Mouse (Mus musculus) lung, adult 2 months (tissue): Measurements from ENCODE around the gene Maf. TPM values are rescaled to one million over a fixed set of nuclear protein-coding genes. Genes with fewer than 3 reads are reported as not detected.

Source experiments
- DNase-seq: peaks from one replicate; pipeline ENCODE4 v3.0.0; 2022
- H3K4me1 ChIP-seq: fragments of 200-500 bp; 2 replicates; pipeline ENCODE4 v1.6.1; 2011; ENCODE audit warnings: low read length; ENCODE audit not compliant: control insufficient read depth, insufficient read depth
- H3K4me3 ChIP-seq: fragments of 200-500 bp; replicated peaks from 2 replicates; pipeline ENCODE3; 2011; ENCODE audit warnings: low read depth, mild to moderate bottlenecking, control low read depth, low read length; ENCODE audit errors: extremely low read depth
- CTCF ChIP-seq: fragments of 200-500 bp; IDR thresholded peaks from 2 replicates; pipeline ENCODE4 v1.5.1; 2011; ENCODE audit warnings: mild to moderate bottlenecking, low read length, control low read depth; ENCODE audit not compliant: insufficient read depth
- POLR2A ChIP-seq: fragments of 200-500 bp; IDR thresholded peaks from 2 replicates; pipeline ENCODE4 v1.6.1; 2011; ENCODE audit warnings: low read depth, mild to moderate bottlenecking, control low read depth, low read length, borderline replicate concordance; ENCODE audit errors: extremely low read depth
- WGBS: fragments of 180-500 bp; shearing (Covaris S2); methylation state at CpG from one replicate; pipeline ENCODE4 v1.1.7; 2018; 5-methylcytosine and 5-hydroxymethylcytosine counted together
- polyA plus RNA-seq: library from polyadenylated mRNA; depleted of rRNA; stranded (reverse); fragments of >200 nt; gene quantifications from 2 replicates; pipeline ENCODE4 v1.2.3, GENCODE M21; 2012

Maf gene
- polyA plus RNA-seq, 1 experiment = 9.0 TPM

DNA sequence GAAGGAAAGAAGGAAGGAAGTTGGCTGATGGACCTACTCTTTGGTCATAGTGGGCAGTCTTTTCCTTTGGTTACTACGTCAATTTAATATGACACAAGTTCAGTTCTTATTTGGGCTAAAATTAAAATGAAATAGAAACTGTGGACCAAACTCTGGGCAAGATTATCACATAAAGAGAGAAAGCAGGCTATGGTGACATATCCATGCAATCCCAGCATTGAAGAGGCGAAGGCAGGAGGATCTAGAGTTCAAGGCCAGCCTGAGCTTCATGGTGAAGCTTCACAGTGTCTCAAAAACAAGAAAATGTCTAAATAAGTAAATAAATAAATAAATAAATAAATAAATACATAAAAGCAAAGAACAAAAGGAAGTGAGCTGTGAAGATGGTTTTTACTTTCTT is 42.7 kb downstream of the Maf start:
- TF ChIP-seq POLR2A (no peak), CTCF (no peak)
- no peak overlapping the region for H3K4me3 ChIP-seq
- no peaks in the 10 kb centered on the region for H3K4me1 ChIP-seq
- DNase-seq = no peak
- 85% methylated on average over 2 of the region's 2 CpGs for WGBS

DNA sequence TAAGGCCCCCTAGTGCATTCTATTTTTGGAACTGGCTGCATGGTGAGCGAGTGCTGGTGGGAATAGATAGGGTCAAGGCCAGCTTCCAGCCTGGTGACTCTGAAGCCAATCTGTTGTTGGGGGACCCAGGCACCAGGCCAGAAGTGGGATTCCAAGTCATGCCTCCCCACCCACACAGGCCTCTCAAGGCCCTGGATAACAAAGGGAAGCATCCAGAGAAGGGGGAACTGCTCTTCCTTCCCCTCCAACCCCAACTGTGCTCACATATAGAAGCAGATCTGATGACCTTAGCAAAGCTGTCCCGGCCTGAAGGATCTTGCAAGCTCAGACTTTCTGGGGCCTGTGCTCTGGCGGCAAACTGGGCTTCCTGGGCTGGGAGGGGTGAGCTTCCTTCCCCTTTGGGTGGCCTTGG is 57.5 kb downstream of the Maf start:
- no peak for TF ChIP-seq CTCF
- no peak for TF ChIP-seq POLR2A
- Histone ChIP-seq H3K4me3 (no peak overlapping the region), H3K4me1 (no peaks in the 10 kb centered on the region)
- WGBS = 29% methylated on average over 3 of the region's 3 CpGs
- no peak for DNase-seq

DNA sequence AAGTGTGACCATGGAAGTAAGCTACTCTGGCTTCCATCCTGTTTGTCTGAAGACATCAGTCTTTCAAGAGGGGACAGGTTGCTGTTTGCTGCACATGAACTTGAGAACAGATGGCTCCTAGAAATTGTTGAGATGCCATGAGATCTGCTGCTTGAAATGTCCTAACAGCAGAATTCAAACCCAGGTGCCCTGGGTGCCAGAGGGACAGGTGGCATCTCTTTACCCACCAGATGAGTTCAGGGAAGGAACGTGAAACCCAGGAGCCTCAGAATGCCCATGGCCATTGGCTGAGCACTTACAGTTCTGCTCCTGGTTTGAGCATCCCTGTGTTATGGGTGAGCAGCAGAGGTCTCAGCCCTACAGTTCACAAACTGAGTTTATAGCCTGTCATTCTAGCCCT is 62.5 kb downstream of the Maf start:
- Histone ChIP-seq H3K4me1 (no peaks in the 10 kb centered on the region), H3K4me3 (no peak overlapping the region)
- 70% methylated on average over 1 of the region's 1 CpGs for WGBS
- no peak for DNase-seq
- TF ChIP-seq POLR2A (no peak), CTCF (no peak)

DNA sequence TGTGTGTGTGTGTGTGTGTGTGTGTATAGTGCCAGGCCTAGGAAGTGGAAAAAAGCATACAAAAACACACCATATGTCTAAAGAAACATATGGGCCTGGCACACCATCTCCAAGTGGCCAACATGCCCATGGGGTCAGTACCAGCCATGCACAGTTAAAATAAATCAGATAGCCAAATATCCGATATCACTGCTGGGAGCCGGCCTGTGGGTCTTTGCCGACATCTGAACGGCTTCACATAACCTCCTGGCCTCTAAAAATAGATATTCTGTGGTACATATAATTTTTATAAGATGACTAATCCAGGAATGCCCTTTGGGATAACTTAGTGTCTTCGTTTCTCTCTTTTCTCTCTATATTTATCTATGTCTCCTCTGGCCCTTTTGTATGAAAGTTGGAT is 65.7 kb downstream of the Maf start:
- 85% methylated on average over 5 of the region's 5 CpGs for WGBS
- TF ChIP-seq POLR2A (no peak), CTCF (no peak)

DNA sequence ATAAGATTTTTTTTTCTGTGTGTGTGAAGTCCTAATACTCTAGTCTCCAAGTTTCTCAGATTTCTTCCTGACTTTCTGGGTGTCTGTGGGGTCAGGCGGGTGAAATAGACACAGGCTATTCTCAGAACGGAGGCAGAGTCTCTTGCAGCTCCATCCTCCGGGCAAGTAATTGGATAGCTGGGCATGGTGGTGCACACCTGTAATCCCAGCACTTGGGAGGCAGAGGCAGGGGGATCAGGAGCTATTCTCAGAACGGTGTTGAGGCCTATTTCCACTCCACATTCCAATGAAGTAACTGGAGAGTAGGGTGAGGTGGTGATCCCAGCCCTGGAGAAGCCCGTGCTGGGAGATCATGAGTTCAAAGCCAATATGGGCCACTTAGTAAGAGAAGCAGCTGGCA is 67.6 kb downstream of the Maf start:
- H3K4me3 ChIP-seq = no peak overlapping the region
- no peaks in the 10 kb centered on the region for H3K4me1 ChIP-seq
- TF ChIP-seq POLR2A = no peak
- TF ChIP-seq CTCF = no peak
- WGBS = 79% methylated on average over 5 of the region's 5 CpGs
- no peak for DNase-seq

More for the DNA sequence above, 65.7 kb downstream of the Maf start:
- DNase-seq = no peak
- Histone ChIP-seq H3K4me1 (no peaks in the 10 kb centered on the region), H3K4me3 (no peak overlapping the region)

DNA sequence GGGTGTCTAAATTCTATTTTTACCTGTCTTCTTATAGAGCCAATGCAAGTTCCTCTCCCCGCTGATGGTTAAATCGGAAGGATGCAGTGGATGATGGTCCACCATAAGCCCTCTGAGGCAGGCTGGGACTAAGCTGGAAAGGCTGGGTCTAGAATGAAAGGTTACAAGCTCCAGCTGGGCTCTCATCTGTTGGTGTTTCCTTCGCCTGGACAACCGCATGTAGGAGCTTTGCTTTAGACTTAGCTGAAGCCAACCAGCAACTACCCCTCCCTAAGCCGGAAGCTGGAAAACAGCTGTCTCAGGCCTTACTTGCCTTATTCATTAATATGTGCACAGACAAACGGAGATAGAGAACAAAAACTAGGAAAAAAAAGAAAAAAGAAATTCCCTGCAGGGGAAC is 70.8 kb downstream of the Maf start:
- DNase-seq = no peak
- TF ChIP-seq POLR2A (no peak), CTCF (no peak)
- 82% methylated on average over 6 of the region's 6 CpGs for WGBS
- Histone ChIP-seq H3K4me3 (no peak overlapping the region), H3K4me1 (no peaks in the 10 kb centered on the region)
